Mouse (Mus musculus) myocyte (in vitro differentiated cells): ENCODE measurements around the gene Tagln3. TPM values are rescaled to one million over a fixed set of nuclear protein-coding genes. Genes with fewer than 3 reads are reported as not detected.

ENCODE experiments used
- H3K27me3 ChIP-seq: one replicate; pipeline ENCODE4 v1.6.1; 2011; ENCODE audit not compliant: control insufficient read depth, insufficient read depth, insufficient read length
- H3K36me3 ChIP-seq: one replicate; pipeline ENCODE4 v1.6.1; 2011; ENCODE audit not compliant: control insufficient read depth, insufficient read depth
- H3K4me2 ChIP-seq: one replicate; pipeline ENCODE4 v1.6.1; 2011; ENCODE audit warnings: low read depth, control low read depth
- H3K4me3 ChIP-seq: one replicate; pipeline ENCODE4 v1.5.1; 2011; ENCODE audit warnings: mild to moderate bottlenecking, control low read depth, moderate library complexity
- H3K79me2 ChIP-seq: one replicate; pipeline ENCODE4 v1.6.1; 2011; ENCODE audit not compliant: control insufficient read depth, insufficient read depth
- H3ac ChIP-seq: one replicate; pipeline ENCODE4 v1.6.1; 2011; ENCODE audit not compliant: control insufficient read depth, insufficient read length
- CEBPB ChIP-seq: IDR thresholded peaks from 2 replicates; pipeline ENCODE4 v1.6.1; 2011; ENCODE audit warnings: mild to moderate bottlenecking, moderate library complexity; ENCODE audit not compliant: poor library complexity, insufficient read depth, severe bottlenecking
- E2F4 ChIP-seq: IDR thresholded peaks from one replicate; pipeline ENCODE4 v1.6.1; 2011; ENCODE audit warnings: mild to moderate bottlenecking, control low read depth, moderate library complexity; ENCODE audit not compliant: insufficient read depth
- MAX ChIP-seq: IDR thresholded peaks from one replicate; pipeline ENCODE4 v1.6.1; 2011; ENCODE audit warnings: low read depth, mild to moderate bottlenecking, control low read depth
- MYOD1 ChIP-seq, 3 experiments: IDR thresholded peaks; one replicate each; pipeline ENCODE4 v1.6.1; 2011; ENCODE audit warnings: control low read depth in 2 of 3, low read depth in 2 of 3, mild to moderate bottlenecking in 2 of 3, moderate library complexity in 1 of 3; ENCODE audit not compliant: insufficient read length in 2 of 3, control insufficient read depth in 1 of 3
- MYOG ChIP-seq, 3 experiments: IDR thresholded peaks; one replicate each; pipeline ENCODE4 v1.6.1; 2011; ENCODE audit warnings: control low read depth in 2 of 3, low read depth in 2 of 3, mild to moderate bottlenecking in 2 of 3; ENCODE audit not compliant: insufficient read length in 2 of 3, control insufficient read depth in 1 of 3, insufficient read depth in 1 of 3
- POLR2A ChIP-seq: IDR thresholded peaks from one replicate; pipeline ENCODE4 v1.6.1; 2011; ENCODE audit warnings: low read depth, mild to moderate bottlenecking, control low read depth, moderate library complexity; ENCODE audit not compliant: insufficient read length
- POLR2AphosphoS2 ChIP-seq: IDR thresholded peaks from one replicate; pipeline ENCODE4 v1.6.1; 2011; ENCODE audit warnings: low read depth, control low read depth; ENCODE audit not compliant: insufficient read length
- SRF ChIP-seq: IDR thresholded peaks from one replicate; pipeline ENCODE4 v1.6.1; 2011; ENCODE audit warnings: low read depth; ENCODE audit not compliant: control insufficient read depth, insufficient read length
- TCF12 ChIP-seq: IDR thresholded peaks from one replicate; pipeline ENCODE4 v1.6.1; 2011; ENCODE audit warnings: mild to moderate bottlenecking, control low read depth; ENCODE audit not compliant: poor library complexity, insufficient read depth, severe bottlenecking
- polyA plus RNA-seq: library from polyadenylated mRNA; unstranded; fragments of >200 nt; fragmentation: generic; extraction: Trizol; gene quantifications from one replicate; pipeline ENCODE4 v1.2.1, GENCODE M21; 2012; ENCODE audit warnings: missing spikeins

Tagln3 gene
- polyA plus RNA-seq, 1 experiment: 0.19 TPM

DNA sequence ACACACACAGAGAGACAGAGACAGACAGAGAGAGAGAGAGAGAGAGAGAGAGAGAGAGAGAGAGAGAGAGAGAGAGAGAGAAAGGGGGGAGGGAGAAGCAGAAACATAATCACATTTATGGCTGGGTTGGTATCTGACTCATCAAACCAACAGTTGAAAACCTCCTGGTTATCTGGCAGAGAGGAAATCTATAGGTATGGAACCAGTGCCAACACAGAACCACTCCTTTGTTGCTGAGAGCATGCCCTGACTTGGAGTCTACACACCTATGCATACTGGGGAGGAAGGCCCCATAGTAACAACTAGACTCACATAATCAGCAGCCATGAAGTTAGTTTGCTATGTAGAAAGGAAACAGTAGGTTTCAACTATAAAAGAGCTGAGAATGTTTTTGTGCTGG, 62.0 kb downstream of the Tagln3 start:
- no peaks in the 10 kb centered on the region for H3K36me3 ChIP-seq
- no peaks in the 10 kb centered on the region for H3K27me3 ChIP-seq
- no peak for TF ChIP-seq MYOD1 (IDR thresholded peaks at IDR 0.05; ENCODE audit: control insufficient read depth in 1 of 3, insufficient read length in 2 of 3, low read depth in 2 of 3)
- TF ChIP-seq MYOG (IDR thresholded peaks at IDR 0.05; ENCODE audit: control insufficient read depth in 1 of 3, insufficient read depth in 1 of 3, insufficient read length in 2 of 3, low read depth in 2 of 3): no peak
- TF ChIP-seq SRF: no peak
- no peak for TF ChIP-seq POLR2A
- no peak for TF ChIP-seq E2F4
- no peak for TF ChIP-seq MAX
- no peak for TF ChIP-seq CEBPB
- no peak for TF ChIP-seq TCF12
- TF ChIP-seq POLR2AphosphoS2: no peak

More for the DNA sequence above, 62.0 kb downstream of the Tagln3 start:
- Histone ChIP-seq H3ac (no peak overlapping the region), H3K4me2 (no peak overlapping the region), H3K4me3 (no peak overlapping the region), H3K79me2 (no peaks in the 10 kb centered on the region)

Other genes with a start within 250 kb of the Tagln3 start
- gene Gm609, start 231.6 kb downstream of the Tagln3 start, polyA plus RNA-seq: not detected
- not detected for gene Gm17783, start 192.6 kb downstream of the Tagln3 start, polyA plus RNA-seq
- gene Slc9c1, start 189.3 kb downstream of the Tagln3 start, polyA plus RNA-seq: not detected
- not detected for gene Gcsam, start 114.2 kb downstream of the Tagln3 start, polyA plus RNA-seq
- not detected for gene BC016579, start 70.5 kb downstream of the Tagln3 start, polyA plus RNA-seq
- not detected for gene Tmprss7, start 30.9 kb downstream of the Tagln3 start, polyA plus RNA-seq
- 6.9 TPM for gene Abhd10, start 18.3 kb upstream of the Tagln3 start, polyA plus RNA-seq
- 25.7 TPM for gene Phldb2, start 229.0 kb upstream of the Tagln3 start, polyA plus RNA-seq